Mouse (Mus musculus) CD4-positive helper T cell, adult 2 months (primary cell): ENCODE measurements at regions not wholly inside any gene's neighbourhood (a gene's known extent, or its start where the extent isn't known, plus 50 kb on each side); places are given as distances from the start of the nearest gene placed in this dataset.

Experiments used
- DNase-seq: peaks from one replicate; pipeline ENCODE4 v3.0.0-alpha.2; 2012; ENCODE audit warnings: low read depth, missing footprints, low spot score

GRCm38 (mm10) chr19:32939692-32940091, 182.4 kb downstream of the Pten start:
- no peak for DNase-seq

GRCm38 (mm10) chr19:32940806-32941205, 183.5 kb downstream of the Pten start:
- DNase-seq, result no peak

- no peak for DNase-seq
These were observed 186.4 kb downstream of the Pten start for GRCm38 (mm10) chr19:32943594-32944230.

DNA sequence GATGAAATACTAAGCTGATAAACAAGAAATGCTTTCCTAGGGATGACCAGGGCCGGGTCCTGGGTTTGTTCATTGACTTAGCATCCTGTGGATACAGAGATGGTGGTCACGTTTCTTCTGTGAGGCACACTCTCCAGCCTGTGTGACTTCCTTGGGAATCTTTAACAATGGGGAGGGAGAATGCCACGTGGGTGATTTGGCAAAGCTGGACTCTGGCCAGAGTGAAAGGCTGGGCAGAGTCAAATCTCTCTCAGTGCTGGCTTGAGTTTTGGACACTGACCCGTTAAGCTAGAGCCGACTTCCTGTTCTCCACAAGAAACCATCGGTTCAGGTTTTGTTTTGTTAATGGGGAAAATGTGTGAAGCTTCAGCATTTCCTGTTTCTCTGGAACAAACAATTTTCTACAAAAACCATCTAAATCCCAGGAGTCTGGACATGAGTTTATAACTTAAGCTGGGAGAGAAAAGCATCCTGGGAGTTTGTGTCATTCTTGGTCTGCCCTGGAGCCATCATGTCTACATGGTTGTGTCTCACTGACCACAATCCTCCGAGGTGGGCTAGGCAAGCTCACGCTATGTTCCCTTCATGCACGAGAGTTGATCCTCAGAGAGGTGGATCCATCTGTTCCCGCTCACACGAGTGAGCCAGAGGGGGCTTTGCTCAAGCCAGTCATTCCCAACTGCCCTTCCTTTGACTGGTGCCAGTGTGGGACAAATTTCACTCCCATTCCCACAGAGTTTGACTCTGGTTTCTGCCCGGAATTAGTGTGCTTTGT, 190.0 kb downstream of the Pten start:
- no peak for DNase-seq

- DNase-seq, result no peak
These were observed 193.0 kb downstream of the Pten start for GRCm38 (mm10) chr19:32950252-32950651.

- DNase-seq, result no peak
These were observed 193.5 kb downstream of the Pten start for GRCm38 (mm10) chr19:32950794-32951193.

DNA sequence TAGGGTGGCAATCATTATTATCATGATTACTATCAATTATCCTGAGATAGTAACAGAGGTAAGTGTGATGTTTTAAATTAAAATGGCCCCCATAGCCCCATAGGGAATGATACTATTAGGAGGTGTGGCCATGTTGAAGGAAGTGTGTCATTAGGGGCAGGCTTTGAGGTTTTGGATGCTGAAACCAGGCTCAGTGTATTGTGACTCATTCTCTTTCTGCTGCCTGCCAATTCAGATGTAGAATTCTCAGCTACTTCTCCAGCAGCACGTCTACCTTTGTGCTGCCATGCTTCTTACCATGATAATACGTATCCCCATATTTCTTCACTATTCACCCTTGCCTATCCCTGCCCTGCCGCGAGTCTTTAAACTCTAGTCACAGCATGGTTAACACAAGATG, 195.1 kb downstream of the Pten start:
- DNase-seq, result no peak

DNA sequence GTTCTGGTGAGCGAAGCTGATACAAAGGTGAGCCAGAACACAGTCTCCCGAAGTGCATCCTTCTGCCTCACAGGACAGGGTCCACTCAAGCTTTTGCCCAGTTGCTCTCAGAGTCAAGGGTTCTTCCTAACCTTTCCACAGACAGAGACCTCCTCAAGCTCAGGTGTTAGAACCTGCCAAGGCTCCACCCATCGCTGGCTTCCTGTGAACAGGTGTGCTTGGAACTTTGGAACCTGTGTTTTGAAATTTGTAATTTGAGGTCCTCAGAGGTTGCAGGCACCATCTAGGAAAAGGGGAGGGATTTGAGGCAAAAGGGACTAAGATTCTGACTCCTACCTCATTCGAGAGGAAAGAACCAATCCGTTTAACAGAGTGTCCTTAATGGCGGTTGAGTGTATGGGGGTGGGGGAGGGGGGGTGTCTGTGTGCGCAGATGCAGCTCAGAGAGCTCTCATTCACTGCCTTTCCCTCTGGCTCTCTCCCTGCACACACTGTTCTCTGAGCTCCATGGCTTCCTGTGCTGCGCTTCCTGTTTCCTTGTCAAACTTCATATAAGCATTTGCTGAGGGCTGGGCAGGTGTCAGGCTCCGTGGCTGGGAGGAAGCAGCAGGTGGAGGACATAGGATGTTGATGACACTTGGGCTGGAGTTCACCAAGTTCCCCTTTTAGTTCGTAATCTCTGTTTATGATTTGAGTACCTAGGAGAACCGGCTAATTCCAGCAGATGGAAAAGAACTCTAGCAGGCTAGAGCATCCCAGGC, 195.8 kb downstream of the Pten start:
- DNase-seq, result peak; percentile 44

DNA sequence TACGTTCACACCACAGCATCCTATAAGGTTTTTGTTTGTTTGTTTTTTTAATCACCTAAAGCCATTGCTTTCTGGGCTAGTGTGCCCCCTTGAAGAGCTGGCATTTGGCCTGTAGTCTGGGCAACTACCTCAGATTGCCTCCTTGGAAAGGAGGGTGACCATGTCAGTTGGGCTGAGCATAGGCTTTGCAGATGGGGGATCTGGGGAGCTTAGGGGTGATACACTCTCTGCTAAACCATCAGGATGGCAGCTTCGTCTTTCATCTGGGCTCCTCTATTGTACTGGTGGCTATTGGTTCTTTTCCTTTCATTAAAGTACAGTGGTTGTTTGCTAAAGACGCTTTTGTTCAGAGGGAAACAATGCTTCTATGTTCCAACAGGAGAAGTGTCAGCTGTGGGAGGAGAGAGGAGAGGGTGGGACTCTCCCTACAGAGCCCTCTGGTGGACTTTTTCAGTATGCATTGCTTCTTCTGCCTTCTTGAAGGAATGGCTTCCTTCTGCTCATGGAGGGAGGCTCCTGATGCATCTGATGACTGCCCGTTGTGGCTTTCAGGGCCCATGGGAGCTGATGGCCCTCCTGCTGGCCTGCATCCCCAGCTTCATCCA, 196.8 kb downstream of the Pten start:
- DNase-seq, result peak; percentile 51

DNA sequence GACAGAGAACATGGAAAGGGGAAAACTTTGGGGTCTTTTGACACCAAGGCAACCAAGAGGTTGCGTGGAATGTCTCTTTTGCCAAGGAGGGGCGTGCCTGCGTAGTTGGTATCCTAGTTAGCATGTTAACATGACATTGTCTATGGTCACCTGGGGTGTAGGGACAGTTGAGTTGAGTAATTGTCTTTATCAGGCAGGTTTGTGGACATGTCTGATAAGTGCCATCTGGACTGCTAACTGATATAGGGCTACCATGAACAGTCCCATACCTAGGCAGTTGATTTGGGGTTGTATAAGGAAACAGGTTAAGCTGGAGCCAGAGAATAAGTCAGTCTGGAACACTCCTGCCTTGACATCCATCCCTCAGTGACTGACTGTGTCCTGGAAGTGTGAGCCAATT, 197.6 kb downstream of the Pten start:
- no peak for DNase-seq

DNA sequence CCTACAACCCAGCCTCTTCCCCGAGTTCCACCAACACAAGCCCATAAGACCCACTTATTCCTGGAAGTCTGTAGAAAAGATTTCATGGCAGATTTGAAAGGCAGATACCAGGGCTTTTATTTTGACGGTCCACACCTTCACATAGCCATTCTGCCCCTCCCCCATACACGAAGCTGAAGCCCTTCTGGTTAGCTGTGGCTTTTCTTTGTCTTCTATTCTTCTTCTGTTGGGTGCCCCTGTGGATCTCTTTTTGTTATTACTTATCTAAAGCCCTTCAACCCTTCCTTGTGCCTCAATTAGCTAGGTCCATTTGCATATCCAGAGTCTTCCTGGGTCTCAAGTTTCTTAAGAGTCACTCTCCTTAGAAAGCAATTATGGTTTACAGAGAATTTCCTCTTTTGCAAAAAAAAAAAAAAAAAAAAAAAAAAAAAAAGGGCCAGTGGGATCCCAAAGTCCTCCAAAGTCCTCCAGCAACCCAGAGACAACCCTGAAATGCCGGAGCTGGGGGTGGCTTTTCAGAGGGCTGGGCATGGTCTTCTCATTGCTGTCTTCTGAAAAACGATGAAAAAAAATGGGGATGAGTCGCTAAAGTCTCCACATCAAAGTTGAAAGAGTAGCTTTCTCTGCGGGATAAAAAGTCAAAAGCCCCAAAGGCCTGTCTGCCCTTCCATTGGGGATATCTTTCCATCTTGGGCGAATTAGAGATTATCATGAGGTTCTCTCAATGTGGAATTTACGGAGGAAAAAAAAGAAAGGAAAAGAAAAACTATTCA, 199.0 kb downstream of the Pten start:
- no peak for DNase-seq

GRCm38 (mm10) chr19:32956916-32957558, 199.7 kb downstream of the Pten start:
- DNase-seq, result peak; percentile 39

DNA sequence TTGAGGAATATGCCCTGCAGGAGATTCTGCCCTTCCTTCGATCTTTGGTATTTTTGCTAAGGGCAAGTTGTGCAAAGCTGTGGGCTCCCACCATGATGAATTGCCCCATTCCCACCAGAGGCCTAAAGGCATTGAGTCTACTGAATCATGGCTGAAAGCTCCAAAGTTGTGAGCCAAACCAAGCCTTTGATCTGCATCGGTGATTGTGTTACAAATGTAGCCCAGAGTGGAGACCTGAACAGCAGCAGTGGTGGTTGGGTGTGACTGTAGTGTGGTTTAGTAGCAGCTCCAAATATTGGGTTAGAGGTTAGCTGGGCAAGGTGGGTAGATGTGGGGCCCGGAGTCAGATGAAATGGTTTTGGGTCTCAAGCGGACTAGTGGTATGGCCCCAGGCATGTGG, 201.0 kb downstream of the Pten start:
- no peak for DNase-seq

GRCm38 (mm10) chr19:32958791-32959190, 201.5 kb downstream of the Pten start:
- DNase-seq, result no peak

DNA sequence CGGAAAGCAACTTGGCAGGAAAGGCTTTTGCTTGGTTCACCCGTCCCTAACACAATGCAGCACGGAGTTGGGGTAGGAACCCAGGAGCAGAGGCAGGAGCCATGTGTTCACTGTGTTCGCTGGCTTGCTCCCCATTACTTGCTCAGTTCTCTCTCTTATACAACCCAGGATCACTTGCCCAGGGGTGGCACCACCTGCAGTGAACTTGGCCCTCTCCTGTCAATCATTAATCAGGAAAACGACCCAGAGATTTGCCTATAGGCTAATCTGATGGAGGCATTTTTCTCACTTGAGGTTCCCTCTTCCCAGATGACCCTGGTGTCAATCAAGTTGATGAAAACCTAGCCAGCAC, 202.5 kb downstream of the Pten start:
- DNase-seq, result no peak

GRCm38 (mm10) chr19:32960196-32960947, 203.1 kb downstream of the Pten start:
- no peak for DNase-seq

DNA sequence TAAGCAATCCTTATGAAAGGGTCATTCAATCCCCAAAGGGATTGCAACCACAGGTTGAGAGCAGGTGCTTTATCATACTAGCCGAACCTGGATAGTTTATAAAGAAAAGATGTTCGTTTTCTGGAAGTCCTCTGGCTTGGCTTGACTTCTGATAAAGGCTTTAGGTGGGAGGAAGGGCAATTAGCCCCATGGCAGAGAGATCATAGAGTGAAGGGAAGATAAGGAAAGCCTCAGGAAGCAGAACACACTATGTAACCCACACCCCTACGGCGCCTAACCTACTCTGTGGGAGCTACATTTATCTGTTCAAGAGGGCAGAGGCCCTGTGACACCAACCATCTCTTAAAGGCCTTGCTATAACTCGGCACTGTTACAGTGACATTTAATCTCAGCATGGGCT, 204.2 kb downstream of the Pten start:
- no peak for DNase-seq

GRCm38 (mm10) chr19:32963983-32964382, 206.7 kb downstream of the Pten start:
- peak; percentile 49 for DNase-seq

DNA sequence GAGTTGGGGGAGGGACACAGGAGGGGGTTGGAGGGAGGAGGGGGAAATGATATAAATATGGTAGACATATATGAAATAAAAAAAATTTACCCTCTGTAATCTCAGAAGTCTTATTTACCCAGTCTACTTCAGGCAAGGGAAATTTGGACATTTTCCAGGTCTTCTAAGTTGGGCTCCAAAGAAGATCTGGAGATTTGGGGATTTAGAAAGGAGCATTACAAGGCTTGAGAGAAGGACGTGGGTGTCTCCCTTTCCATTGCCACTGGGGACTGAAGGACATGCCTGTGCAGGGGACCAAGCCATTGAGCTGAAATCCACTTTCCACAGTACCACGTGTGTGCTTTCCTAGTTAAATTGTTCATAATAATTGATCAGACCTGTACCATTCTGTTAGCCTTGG, 208.2 kb downstream of the Pten start:
- no peak for DNase-seq

- DNase-seq, result no peak
These were observed 212.0 kb downstream of the Pten start for GRCm38 (mm10) chr19:32969213-32969776.
